Mouse (Mus musculus): Measurements from ENCODE around the gene Bloc1s3. TPM values are rescaled to one million over a fixed set of nuclear protein-coding genes. Genes with fewer than 3 reads are reported as not detected.

Gene Bloc1s3
- total and polyA plus RNA-seq, 3 experiments = 6.1 to 7.5 TPM; not detected in 1

GRCm38 (mm10) chr7:19460500-19460899, 47.7 kb downstream of the Bloc1s3 start:
- Histone ChIP-seq H3K9me3 (replicated peaks; ENCODE audit: insufficient read depth, low read length) (no peaks in the 10 kb centered on the region), H3K79me2 (ENCODE audit: control insufficient read depth, insufficient read depth, low read length, poor library complexity) (peaks cover 7% of the 10 kb centered on the region), H3K9ac (ENCODE audit: control insufficient read depth, low read depth, low read length, poor library complexity, severe bottlenecking) (no peak overlapping the region), H3K36me3 (ENCODE audit: control insufficient read depth in 1 of 2, insufficient read depth in 2 of 2, low read length in 2 of 2) (peaks cover 0 to 4% of the 10 kb centered on the region in 2 experiments; a peak in 1 of 4 replicates), H3K27me3 (ENCODE audit: control insufficient read depth in 1 of 2, insufficient read depth in 2 of 2, low read length in 2 of 2) (no peaks in the 10 kb centered on the region), H3K4me3 (ENCODE audit: control insufficient read depth in 1 of 2, insufficient read depth in 1 of 2, low read depth in 2 of 2, low read length in 2 of 2) (no peak overlapping the region), H3K4me1 (ENCODE audit: control insufficient read depth in 1 of 2, insufficient read depth in 2 of 2, low read length in 2 of 2) (0 out of 4 replicates have a peak, but pooled peaks cover 0 to 8% of the 10 kb centered on the region in 2 experiments), H3K27ac (ENCODE audit: control insufficient read depth, low read depth, low read length) (no peak overlapping the region)
- no peak for TF ChIP-seq MAX (IDR thresholded peaks at IDR 0.05; ENCODE audit: low read length)
- TF ChIP-seq ZMIZ1 (IDR thresholded peaks at IDR 0.05; ENCODE audit: low read depth, low read length) = no peak
- TF ChIP-seq ETS1 (IDR thresholded peaks at IDR 0.05; ENCODE audit: low read depth, low read length) = no peak
- no peak for TF ChIP-seq POLR2A (IDR thresholded peaks at IDR 0.05; ENCODE audit: control insufficient read depth in 1 of 2, insufficient read depth in 1 of 2, low read depth in 1 of 2, low read length in 2 of 2, poor library complexity in 1 of 2)
- TF ChIP-seq RAD21 (IDR thresholded peaks at IDR 0.05; ENCODE audit: low read depth, low read length) = no peak
- no peak for TF ChIP-seq KAT2A (conservative IDR thresholded peaks at IDR 0.05; ENCODE audit: low read depth, low read length)
- no peak for TF ChIP-seq TCF12 (IDR thresholded peaks at IDR 0.05; ENCODE audit: low read depth, low read length)
- TF ChIP-seq POLR2AphosphoS2 (IDR thresholded peaks at IDR 0.05; ENCODE audit: low read length) = no peak
- TF ChIP-seq NRF1 (IDR thresholded peaks at IDR 0.05; ENCODE audit: insufficient read depth, low read depth, low read length, poor library complexity, severe bottlenecking) = no peak
- TF ChIP-seq GATA1 (IDR thresholded peaks at IDR 0.05; ENCODE audit: low read depth, low read length) = no peak
- TF ChIP-seq ELF1 (IDR thresholded peaks at IDR 0.05; ENCODE audit: low read depth, low read length) = no peak
- TF ChIP-seq E2F4 (IDR thresholded peaks at IDR 0.05; ENCODE audit: borderline replicate concordance, low read depth, low read length) = no peak
- no peak for TF ChIP-seq MYC (IDR thresholded peaks at IDR 0.05; ENCODE audit: low read depth, low read length)
- TF ChIP-seq NELFE (IDR thresholded peaks at IDR 0.05; ENCODE audit: low read depth, low read length) = no peak
- no peak for TF ChIP-seq EP300 (IDR thresholded peaks at IDR 0.05; ENCODE audit: low read depth in 1 of 2, low read length in 2 of 2)
- TF ChIP-seq CHD2 (IDR thresholded peaks at IDR 0.05; ENCODE audit: low read length) = no peak
- no peak for TF ChIP-seq TBP (IDR thresholded peaks at IDR 0.05; ENCODE audit: low read depth, low read length)
- no peak for TF ChIP-seq USF2 (IDR thresholded peaks at IDR 0.05; ENCODE audit: borderline replicate concordance in 1 of 2, insufficient read depth in 1 of 2, low read depth in 1 of 2, low read length in 2 of 2)
- no peak for DNase-seq (ENCODE audit: low read depth, low spot score)

GRCm38 (mm10) chr7:19459144-19459870, 48.9 kb downstream of the Bloc1s3 start:
- DNase-seq (ENCODE audit: low read depth, low spot score) = peak; percentile 23
- no peaks in the 10 kb centered on the region for H3K9me3 ChIP-seq (replicated peaks; ENCODE audit: insufficient read depth, low read length)
- peaks cover 7% of the 10 kb centered on the region for H3K79me2 ChIP-seq (ENCODE audit: control insufficient read depth, insufficient read depth, low read length, poor library complexity)
- H3K4me3 ChIP-seq (ENCODE audit: control insufficient read depth in 1 of 2, insufficient read depth in 1 of 2, low read depth in 2 of 2, low read length in 2 of 2) = peak overlapping the region; percentile 47 to 99
- H3K4me1 ChIP-seq (ENCODE audit: control insufficient read depth in 1 of 2, insufficient read depth in 2 of 2, low read length in 2 of 2) = 0 out of 4 replicates have a peak, but pooled peaks cover 0 to 8% of the 10 kb centered on the region in 2 experiments
- no peak for TF ChIP-seq BHLHE40 (IDR thresholded peaks at IDR 0.05; ENCODE audit: borderline replicate concordance, low read depth, low read length)
- TF ChIP-seq MAZ (IDR thresholded peaks at IDR 0.05; ENCODE audit: low read depth, low read length) = peak; percentile 10; the same call in 1 of the 2 replicates
- peak; percentile 93 for TF ChIP-seq JUND (IDR thresholded peaks at IDR 0.05; ENCODE audit: low read depth, low read length)
- TF ChIP-seq MAX (IDR thresholded peaks at IDR 0.05; ENCODE audit: low read length) = 0 out of 2 replicates have a peak, but pooled peaks have one; percentile 23
- H3K9ac ChIP-seq (ENCODE audit: control insufficient read depth, low read depth, low read length, poor library complexity, severe bottlenecking) = no peak overlapping the region
- peaks cover 0 to 4% of the 10 kb centered on the region in 2 experiments; a peak in 1 of 4 replicates for H3K36me3 ChIP-seq (ENCODE audit: control insufficient read depth in 1 of 2, insufficient read depth in 2 of 2, low read length in 2 of 2)
- no peak overlapping the region for H3K27ac ChIP-seq (ENCODE audit: control insufficient read depth, low read depth, low read length)
- H3K27me3 ChIP-seq (ENCODE audit: control insufficient read depth in 1 of 2, insufficient read depth in 2 of 2, low read length in 2 of 2) = no peaks in the 10 kb centered on the region
